Mouse (Mus musculus): ENCODE data around the gene Mmp2. TPM values are rescaled to one million over a fixed set of nuclear protein-coding genes. Genes with fewer than 3 reads are reported as not detected.
"Not testable (repeated sequence)": the region's sequence is repeated elsewhere in the genome, so short reads cannot be mapped to it uniquely, and the experiment has no call there.

Gene Mmp2
- polyA plus RNA-seq (2012; rRNA removed): 14.2 and 18.3 TPM in 2 replicates

DNA sequence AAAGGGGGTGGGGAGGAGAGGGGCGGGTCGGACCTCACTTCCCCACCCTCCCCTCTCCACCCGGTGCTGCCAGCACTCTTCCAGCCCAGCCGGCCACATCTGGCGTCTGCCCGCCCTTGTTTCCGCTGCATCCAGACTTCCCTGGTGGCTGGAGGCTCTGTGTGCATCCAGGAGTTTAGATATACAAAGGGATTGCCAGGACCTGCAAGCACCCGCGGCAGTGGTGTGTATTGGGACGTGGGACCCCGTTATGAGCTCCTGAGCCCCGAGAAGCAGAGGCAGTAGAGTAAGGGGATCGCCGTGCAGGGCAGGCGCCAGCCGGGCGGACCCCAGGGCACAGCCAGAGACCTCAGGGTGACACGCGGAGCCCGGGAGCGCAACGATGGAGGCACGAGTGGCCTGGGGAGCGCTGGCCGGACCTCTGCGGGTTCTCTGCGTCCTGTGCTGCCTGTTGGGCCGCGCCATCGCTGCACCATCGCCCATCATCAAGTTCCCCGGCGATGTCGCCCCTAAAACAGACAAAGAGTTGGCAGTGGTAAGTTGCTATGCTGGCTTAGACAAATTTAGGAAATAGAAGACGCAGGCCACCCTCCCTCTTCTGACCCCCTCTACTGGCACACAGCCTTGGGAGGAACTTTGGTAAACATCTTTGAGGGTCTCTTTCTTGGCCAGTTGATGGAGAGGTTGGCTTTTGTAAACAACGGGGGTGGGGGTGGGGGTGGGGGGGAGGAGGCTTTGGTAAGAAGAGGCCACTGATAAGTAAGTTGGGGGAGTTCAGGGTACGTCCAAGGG lies at the start of gene Mmp2:
Mmp2 (plus strand) TSS at position 49 of the 792 bp plus-strand sequence.
- H3K4me3 ChIP-seq (ENCODE audit: extremely low read depth, insufficient read depth, insufficient read length): no peak within 1 kb of the TSS; the same call in 1 of the 2 replicates
- H3K27ac ChIP-seq (ENCODE audit: insufficient read depth, low read length): no peak within 1 kb of the TSS
- no peaks in the 10 kb centered on the region for H3K4me1 ChIP-seq (ENCODE audit: control insufficient read depth, insufficient read depth, insufficient read length)
- no peak for TF ChIP-seq CTCF (IDR thresholded peaks at IDR 0.05; ENCODE audit: extremely low read depth, insufficient read depth, insufficient read length, insufficient replicate concordance)
- no peak for TF ChIP-seq POLR2A (IDR thresholded peaks at IDR 0.05; ENCODE audit: low read depth, low read length)
- H3K36me3 ChIP-seq (ENCODE audit: control insufficient read depth, insufficient read depth, low read length): no peaks in the 10 kb centered on the region
- WGBS: 9% methylated on average over 37 of the region's 37 CpGs
- H3K27me3 ChIP-seq (ENCODE audit: control insufficient read depth, insufficient read depth, low read length): peaks cover 3% of the 10 kb centered on the region; the same call in 1 of the 2 replicates
- no peak for DNase-seq (ENCODE audit: low read depth in 1 of 2, low spot score in 2 of 2)

- H3K4me3 ChIP-seq (ENCODE audit: extremely low read depth, insufficient read depth, insufficient read length): no peak overlapping the region
- H3K36me3 ChIP-seq (ENCODE audit: control insufficient read depth, insufficient read depth, low read length): no peaks in the 10 kb centered on the region
- no peak overlapping the region for H3K27ac ChIP-seq (ENCODE audit: insufficient read depth, low read length)
- DNase-seq (ENCODE audit: low read depth in 1 of 2, low spot score in 2 of 2): no peak
- 75% methylated on average over 3 of the region's 3 CpGs for WGBS
- no peaks in the 10 kb centered on the region for H3K4me1 ChIP-seq (ENCODE audit: control insufficient read depth, insufficient read depth, insufficient read length)
- no peak for TF ChIP-seq POLR2A (IDR thresholded peaks at IDR 0.05; ENCODE audit: low read depth, low read length)
- no peak for TF ChIP-seq CTCF (IDR thresholded peaks at IDR 0.05; ENCODE audit: extremely low read depth, insufficient read depth, insufficient read length, insufficient replicate concordance)
- no peaks in the 10 kb centered on the region for H3K27me3 ChIP-seq (ENCODE audit: control insufficient read depth, insufficient read depth, low read length)
Measured at GRCm38 (mm10) chr8:92780976-92781375, 46.1 kb upstream of the Mmp2 start.

DNA sequence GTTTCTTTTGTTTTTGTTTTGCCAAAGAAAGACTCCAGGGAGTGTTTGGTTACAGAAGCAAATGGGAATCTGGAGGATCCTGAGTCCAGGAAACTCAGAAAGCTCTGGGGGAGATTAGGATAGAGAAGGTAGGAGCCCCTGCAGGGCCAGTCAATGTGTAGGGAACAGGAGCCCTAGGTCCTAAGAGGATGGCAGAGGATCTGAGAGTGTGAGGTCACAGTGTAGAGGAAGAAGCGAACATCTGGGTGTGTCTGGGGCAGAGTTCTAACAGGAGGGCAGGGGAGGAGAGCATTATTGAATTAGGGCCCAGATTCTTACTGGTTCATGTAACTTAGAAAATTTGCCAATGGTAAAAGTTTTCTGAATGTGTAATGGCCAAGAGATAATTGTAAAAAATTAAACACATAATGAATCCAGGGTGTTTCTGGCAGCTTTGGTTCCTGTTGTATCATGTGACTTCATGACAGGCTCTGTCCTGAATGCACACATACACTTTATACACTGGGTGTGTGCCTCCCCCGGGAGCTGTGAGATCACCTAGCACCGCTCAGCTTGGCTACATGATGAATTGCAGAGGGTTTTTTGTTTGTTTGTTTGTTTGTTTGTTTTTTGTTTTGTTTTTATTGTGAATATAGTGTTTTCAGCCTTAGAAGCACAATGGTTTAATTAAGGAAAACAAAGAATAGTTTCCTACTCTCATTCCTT lies 43.0 kb upstream of the Mmp2 start:
- WGBS: 78% methylated on average over 3 of the region's 3 CpGs
- Histone ChIP-seq H3K4me3 (ENCODE audit: extremely low read depth, insufficient read depth, insufficient read length) (no peak overlapping the region), H3K27ac (ENCODE audit: insufficient read depth, low read length) (no peak overlapping the region), H3K36me3 (ENCODE audit: control insufficient read depth, insufficient read depth, low read length) (no peaks in the 10 kb centered on the region), H3K4me1 (ENCODE audit: control insufficient read depth, insufficient read depth, insufficient read length) (no peaks in the 10 kb centered on the region), H3K27me3 (ENCODE audit: control insufficient read depth, insufficient read depth, low read length) (no peaks in the 10 kb centered on the region)
- TF ChIP-seq POLR2A (IDR thresholded peaks at IDR 0.05; ENCODE audit: low read depth, low read length): no peak
- no peak for TF ChIP-seq CTCF (IDR thresholded peaks at IDR 0.05; ENCODE audit: extremely low read depth, insufficient read depth, insufficient read length, insufficient replicate concordance)
- no peak for DNase-seq (ENCODE audit: low read depth in 1 of 2, low spot score in 2 of 2)

GRCm38 (mm10) chr8:92790835-92791234 lies 36.3 kb upstream of the Mmp2 start:
- DNase-seq (ENCODE audit: low read depth in 1 of 2, low spot score in 2 of 2): no peak
- Histone ChIP-seq H3K27me3 (ENCODE audit: control insufficient read depth, insufficient read depth, low read length) (no peaks in the 10 kb centered on the region), H3K4me1 (ENCODE audit: control insufficient read depth, insufficient read depth, insufficient read length) (no peaks in the 10 kb centered on the region), H3K4me3 (ENCODE audit: extremely low read depth, insufficient read depth, insufficient read length) (no peak overlapping the region), H3K27ac (ENCODE audit: insufficient read depth, low read length) (no peak overlapping the region), H3K36me3 (ENCODE audit: control insufficient read depth, insufficient read depth, low read length) (no peaks in the 10 kb centered on the region)
- WGBS: 84% methylated on average over 3 of the region's 3 CpGs
- TF ChIP-seq POLR2A (IDR thresholded peaks at IDR 0.05; ENCODE audit: low read depth, low read length) (no peak), CTCF (IDR thresholded peaks at IDR 0.05; ENCODE audit: extremely low read depth, insufficient read depth, insufficient read length, insufficient replicate concordance) (no peak)

GRCm38 (mm10) chr8:92791999-92792398 lies 35.1 kb upstream of the Mmp2 start:
- not testable (repeated sequence) for H3K4me3 ChIP-seq (ENCODE audit: extremely low read depth, insufficient read depth, insufficient read length); H3K4me1 ChIP-seq (ENCODE audit: control insufficient read depth, insufficient read depth, insufficient read length); H3K27ac ChIP-seq (ENCODE audit: insufficient read depth, low read length); H3K27me3 ChIP-seq (ENCODE audit: control insufficient read depth, insufficient read depth, low read length); DNase-seq (ENCODE audit: low read depth in 1 of 2, low spot score in 2 of 2); H3K36me3 ChIP-seq (ENCODE audit: control insufficient read depth, insufficient read depth, low read length)
- 86% methylated on average over 2 of the region's 2 CpGs for WGBS

GRCm38 (mm10) chr8:92793852-92794580 lies 33.1 kb upstream of the Mmp2 start:
- WGBS: 44% methylated on average over 14 of the region's 14 CpGs
- H3K36me3 ChIP-seq (ENCODE audit: control insufficient read depth, insufficient read depth, low read length): no peaks in the 10 kb centered on the region
- H3K27ac ChIP-seq (ENCODE audit: insufficient read depth, low read length): no peak overlapping the region
- no peak overlapping the region for H3K4me3 ChIP-seq (ENCODE audit: extremely low read depth, insufficient read depth, insufficient read length)
- H3K27me3 ChIP-seq (ENCODE audit: control insufficient read depth, insufficient read depth, low read length): no peaks in the 10 kb centered on the region
- DNase-seq (ENCODE audit: low read depth in 1 of 2, low spot score in 2 of 2): no peak
- TF ChIP-seq CTCF (IDR thresholded peaks at IDR 0.05; ENCODE audit: extremely low read depth, insufficient read depth, insufficient read length, insufficient replicate concordance) (no peak), POLR2A (IDR thresholded peaks at IDR 0.05; ENCODE audit: low read depth, low read length) (no peak)
- H3K4me1 ChIP-seq (ENCODE audit: control insufficient read depth, insufficient read depth, insufficient read length): no peaks in the 10 kb centered on the region

Measured in spleen, adult 2 months (tissue).